Mouse (Mus musculus) adrenal gland, adult 8-10 months (tissue): ENCODE results near the gene 6030445D17Rik. TPM values are rescaled to one million over a fixed set of nuclear protein-coding genes. Genes with fewer than 3 reads are reported as not detected.

Experiments
- DNase-seq: peaks from one replicate; pipeline ENCODE4 v3.0.0; 2022
- total RNA-seq, 4 experiments: library from RNA; stranded (reverse); gene quantifications; 2 replicates each; pipeline ENCODE4 v1.2.4; 2022

6030445D17Rik gene
- total RNA-seq, 4 experiments from 2014 or later = 0.31 to 0.92 (median 0.50) TPM

DNA sequence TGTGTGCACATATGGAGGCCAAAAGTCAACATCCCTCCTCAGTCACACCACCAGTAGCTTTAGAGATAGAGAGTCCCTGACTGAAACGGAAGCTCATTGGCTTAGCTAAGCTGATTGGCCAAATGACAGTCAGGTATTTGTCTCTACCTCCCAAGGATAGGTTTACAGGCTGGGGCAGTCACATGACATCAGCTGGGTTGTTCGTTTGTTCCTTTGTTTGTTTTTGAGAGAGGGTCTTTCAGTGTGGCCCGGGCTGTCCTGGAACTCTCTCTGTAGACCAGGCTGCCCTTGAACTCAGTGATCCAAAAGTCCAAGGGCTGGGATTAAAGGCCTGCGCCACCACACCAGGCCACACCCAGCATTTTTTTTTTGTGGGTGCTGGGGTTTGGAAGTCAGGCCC lies 844 bp upstream of the 6030445D17Rik start:
- no peak for DNase-seq

DNA sequence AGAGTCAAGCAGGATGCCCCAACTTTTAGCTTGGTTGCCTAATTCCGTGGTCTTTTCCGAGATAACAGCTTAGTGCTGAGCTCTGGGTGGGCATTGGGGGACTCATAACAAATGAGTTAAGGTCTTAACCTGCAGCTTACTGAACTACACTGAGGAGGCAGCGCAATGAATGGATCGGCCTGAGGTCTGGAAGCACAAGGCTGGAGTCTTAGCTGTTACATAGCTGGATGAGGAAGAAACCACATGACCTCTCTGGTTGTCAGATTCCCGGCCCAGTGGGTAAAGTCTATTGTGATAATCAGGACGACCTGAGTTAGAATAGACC lies 327 bp upstream of the 6030445D17Rik start:
- no peak for DNase-seq

DNA sequence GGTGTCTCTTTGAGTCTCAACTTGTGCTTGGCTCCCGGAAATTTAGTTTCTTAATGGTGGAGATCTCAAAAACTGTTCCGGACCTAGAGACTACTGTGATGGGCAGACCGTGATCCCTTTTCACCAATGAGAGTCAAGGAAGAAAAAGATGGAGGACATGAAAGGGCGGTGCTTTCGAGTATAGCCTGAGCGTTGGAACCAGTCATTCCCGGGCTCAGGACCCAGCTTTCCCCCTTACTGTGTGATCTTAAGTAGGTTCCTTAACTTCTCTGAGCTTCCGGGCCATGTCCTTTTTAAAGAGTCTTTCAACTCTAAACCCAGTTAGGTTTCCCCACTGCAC lies 759 bp downstream of the 6030445D17Rik start:
- peak; percentile 14 for DNase-seq

GRCm38 (mm10) chr4:136463436-136463835 lies 1.4 kb downstream of the 6030445D17Rik start:
- no peak for DNase-seq

DNA sequence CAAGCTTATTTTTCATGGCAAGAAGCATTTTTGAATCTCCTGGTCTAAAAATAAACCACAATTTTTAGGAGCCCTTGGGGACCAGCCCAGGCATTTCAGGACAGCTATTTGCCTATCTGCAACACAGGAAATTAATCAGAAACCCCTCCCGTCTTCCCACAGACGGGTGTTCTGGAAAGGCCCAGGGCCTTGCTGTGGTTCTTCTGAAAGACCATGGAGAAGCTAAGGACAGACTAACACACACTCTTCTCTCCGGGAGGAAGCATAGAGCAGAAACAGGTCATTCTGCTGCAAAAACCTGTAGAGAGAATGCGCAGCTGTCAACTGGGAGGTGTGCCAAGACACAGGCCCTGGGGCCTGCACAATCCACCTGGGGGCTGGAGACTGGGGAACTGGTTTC lies 4.2 kb downstream of the 6030445D17Rik start:
- DNase-seq = no peak

DNA sequence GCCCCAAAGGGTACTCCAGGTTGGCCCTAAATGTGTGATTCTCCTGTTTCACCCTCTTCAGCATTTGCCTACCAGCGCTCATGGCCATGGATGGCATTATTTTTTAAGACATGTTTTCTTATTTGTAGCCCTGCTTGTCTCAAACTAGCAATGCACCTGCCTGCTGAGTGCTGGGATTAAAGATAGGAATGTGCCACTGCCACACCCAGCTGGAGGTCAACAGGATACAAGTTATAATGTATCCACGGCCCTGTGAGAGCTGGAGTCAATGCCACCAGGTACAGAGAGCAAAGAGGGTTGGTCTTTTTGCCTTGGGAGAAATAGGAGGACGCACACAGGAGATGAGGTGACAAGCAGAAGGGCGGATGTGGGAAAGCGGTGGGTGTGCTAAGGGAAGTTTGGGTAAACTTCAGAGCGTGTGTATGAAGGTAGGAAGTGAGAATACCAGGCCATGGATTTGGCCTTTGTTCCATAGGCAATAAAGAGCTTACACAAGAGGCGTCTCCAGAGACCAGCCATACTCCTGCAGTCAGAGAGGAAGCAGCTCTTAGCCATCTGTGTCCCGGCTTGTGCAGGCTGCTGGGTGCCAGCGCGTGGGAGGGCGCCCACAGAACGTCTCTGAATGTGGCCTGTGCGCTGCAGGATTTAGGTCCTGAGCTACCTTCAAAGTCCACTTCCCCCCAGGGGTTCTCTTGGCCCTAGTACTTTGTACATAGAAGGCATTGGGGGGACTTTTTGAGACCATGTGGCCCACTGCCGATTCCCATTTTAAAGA lies 6.7 kb downstream of the 6030445D17Rik start:
- peak; percentile 24 for DNase-seq

DNA sequence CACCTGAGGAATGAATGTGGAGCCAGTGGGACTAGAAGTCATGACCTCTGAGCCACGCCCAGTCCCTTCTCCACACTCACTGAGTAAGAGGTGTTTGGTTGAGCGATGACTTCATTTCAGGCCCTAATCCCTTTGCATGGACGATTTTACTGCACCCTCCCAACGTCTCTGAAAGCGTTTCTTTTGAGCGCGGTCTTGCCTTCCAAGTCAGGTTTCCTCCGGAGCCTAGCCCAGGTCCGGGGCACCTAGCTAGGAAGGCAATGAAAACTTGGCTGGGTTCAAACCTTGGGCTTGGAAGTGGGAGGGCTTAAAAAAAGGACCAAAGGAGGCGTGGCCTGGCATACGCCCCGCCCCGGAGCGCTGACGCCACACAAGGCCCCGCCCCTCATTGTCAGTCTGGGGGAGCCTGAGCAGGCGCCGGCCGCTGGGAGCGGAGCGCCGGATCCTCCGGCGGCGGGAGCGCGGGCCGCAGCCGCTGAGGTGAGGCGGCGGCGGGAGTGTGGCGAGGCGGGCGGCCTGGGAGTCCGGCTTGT lies 7.4 kb downstream of the 6030445D17Rik start, which contains the start of gene Luzp1:
Luzp1 (plus strand) TSS at position 391 of the 533 bp plus-strand sequence.
- DNase-seq = peak; percentile 91

GRCm38 (mm10) chr4:136469941-136470346 lies 7.9 kb downstream of the 6030445D17Rik start:
- no peak for DNase-seq

DNA sequence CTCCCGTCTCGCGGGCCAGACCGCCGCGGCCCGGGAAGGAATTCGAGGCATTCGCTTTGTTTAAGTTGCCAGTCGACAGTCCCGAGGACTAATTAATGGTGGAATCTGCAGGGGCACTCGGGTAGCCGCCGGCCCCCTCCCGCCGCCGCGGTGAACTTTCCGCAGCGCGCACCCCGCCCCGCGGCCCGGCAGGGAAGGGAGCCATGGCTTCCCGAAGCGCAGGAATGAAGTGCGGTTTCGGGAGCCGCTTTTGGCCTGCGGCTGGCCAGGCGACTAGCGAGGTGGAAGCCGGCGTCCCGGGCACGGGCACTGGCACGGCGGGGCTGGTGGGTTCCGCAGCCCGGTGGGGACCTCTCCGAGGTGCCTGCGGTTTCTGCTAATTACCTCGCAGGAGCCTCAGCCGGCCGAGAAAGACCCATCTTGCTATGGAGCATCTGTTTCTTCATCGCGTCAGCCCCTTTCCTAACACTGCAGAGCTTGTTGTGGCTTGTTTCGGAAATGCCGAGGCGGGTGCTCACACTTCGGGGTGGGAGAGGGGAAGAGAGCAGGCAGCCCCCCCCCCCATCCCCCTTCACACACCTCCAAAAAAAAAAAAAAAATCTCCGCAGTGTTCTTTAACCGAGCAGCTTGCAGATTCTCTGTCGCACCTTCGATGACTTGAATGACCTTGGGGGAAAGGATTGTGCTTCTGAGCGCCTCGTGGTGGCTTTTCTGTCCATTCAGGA lies 8.5 kb downstream of the 6030445D17Rik start:
- DNase-seq = peak; percentile 18

- no peak for DNase-seq
Observed at GRCm38 (mm10) chr4:136476692-136477091, 14.6 kb downstream of the 6030445D17Rik start.

- DNase-seq = no peak
Observed at GRCm38 (mm10) chr4:136486549-136486948, 24.5 kb downstream of the 6030445D17Rik start.

DNA sequence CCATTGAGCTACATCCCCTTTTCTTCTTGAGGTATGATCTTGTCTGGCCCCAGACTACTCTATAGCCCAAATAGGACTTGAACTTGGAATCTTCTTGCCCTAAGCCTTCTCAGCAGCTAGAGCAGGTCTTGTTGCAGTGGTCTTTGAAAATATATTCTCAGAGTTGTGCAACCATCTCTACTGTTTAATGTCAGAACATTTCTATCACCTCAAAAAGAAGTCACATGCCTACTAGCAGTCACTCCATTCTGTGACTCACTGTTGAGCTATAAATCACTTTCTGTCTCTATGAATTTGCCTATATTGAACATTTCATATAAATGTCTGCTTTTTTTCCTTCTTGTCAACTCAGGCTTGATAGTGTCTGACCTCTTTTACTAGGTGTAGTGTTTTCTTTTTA lies 33.9 kb downstream of the 6030445D17Rik start:
- DNase-seq = no peak

DNA sequence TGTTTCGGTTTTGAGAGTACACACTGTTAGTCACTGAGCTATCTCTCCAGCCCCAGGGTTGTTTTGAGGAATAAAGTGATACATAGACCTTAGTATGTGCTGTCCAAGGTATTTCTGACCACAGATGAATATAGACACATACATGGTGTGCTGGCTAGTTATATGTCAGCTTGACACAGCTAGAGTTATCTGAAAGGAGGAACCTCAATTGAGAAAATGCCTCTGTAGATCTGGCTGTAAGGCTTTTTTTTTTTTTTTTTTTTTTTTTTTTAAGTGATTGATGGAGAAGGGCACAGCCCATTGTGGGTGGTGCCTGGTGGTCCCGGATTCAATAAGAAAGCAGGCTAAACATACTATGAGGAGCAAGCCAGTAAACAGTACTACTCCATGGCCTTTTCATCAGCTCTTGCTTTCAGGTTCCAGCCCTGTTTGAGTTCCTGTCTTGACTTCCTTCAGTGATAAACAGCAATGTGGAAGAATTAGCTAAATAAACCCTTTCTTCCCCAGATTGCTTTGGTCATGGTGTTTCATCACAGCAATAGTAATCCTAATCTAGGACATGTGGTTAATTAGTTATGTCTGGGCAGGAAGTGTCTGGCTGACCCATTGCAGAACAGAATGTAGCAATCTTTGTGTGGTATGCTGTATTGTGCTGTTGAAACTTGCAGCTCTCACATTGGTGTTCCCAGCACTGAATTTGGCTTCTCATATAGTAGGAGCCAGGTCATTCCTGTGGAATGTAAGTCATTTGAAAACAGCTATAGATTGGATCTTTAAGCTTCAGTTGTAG lies 43.6 kb downstream of the 6030445D17Rik start:
- DNase-seq = no peak

DNA sequence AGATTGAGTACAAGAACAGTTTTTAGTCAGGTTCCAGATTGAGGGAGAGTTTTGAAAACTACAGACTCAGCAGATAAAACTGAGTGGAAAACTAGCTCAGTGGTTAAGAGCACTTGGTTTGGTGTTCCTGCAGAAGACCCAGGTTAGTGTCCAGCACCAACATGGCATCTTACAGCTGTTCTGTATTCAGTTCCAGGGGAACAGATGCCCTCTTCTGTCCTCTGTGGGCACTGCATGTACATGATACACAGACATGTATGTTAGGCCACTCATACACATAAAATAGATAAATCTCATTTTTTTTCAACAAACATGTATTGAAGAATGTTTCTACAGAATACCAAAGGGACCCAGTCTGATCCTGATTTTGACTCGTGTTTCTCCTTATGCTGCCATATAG lies 47.8 kb downstream of the 6030445D17Rik start:
- no peak for DNase-seq

DNA sequence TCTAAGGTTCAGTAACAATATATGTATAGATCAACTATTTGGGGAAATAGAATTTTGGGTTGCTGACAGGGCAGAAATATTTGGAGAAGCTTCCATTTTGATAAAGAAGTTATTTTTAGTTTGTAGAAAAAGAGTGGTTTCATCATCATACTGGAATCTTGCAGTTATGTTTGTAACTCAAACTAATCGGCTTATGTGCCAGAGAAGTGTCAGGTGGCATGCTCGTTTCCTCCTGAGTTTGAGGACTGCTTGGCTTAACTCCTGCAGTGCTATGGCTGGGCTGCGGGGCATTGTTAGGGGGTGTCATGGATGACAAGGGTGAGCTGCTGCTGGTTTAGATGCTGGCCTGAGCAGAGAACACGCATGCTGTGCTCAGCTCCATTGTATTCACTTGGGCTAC lies 49.7 kb downstream of the 6030445D17Rik start:
- DNase-seq = no peak

- DNase-seq = no peak
Observed at GRCm38 (mm10) chr4:136512905-136513304, 50.9 kb downstream of the 6030445D17Rik start.

Other genes starting within 250 kb of the 6030445D17Rik start
- 1 to 10 TPM; 1.7 to 2.2 (median 1.9) TPM for gene Tcea3, start 214.5 kb upstream of the 6030445D17Rik start, total RNA-seq
- 10 to 100 TPM; 16.2 to 20.8 (median 18.1) TPM for gene Zfp46, start 177.6 kb upstream of the 6030445D17Rik start, total RNA-seq
- 10 to 100 TPM; 71.9 to 94.0 (median 83.8) TPM for gene Hnrnpr, start 151.3 kb upstream of the 6030445D17Rik start, total RNA-seq
- gene Htr1d, start 38.7 kb upstream of the 6030445D17Rik start, total RNA-seq = under 1 TPM in 1 of 4 experiments, not detected in 3; 0.19 TPM
- 10 to 100 TPM; 26.4 to 46.4 (median 40.1) TPM for gene Luzp1, start 7.5 kb downstream of the 6030445D17Rik start, total RNA-seq
- gene Kdm1a, start 140.5 kb downstream of the 6030445D17Rik start, total RNA-seq = 10 to 100 TPM; 45.5 to 57.8 (median 49.5) TPM
- not detected for gene Tex46, start 148.2 kb downstream of the 6030445D17Rik start, total RNA-seq
- not detected for gene Lactbl1, start 160.4 kb downstream of the 6030445D17Rik start, total RNA-seq